Mouse (Mus musculus) liver, adult 2 months (tissue): ENCODE measurements around the gene Pde3b.

Experiments
- CTCF ChIP-seq: fragments of 200-500 bp; IDR thresholded peaks from 2 replicates; pipeline ENCODE4 v1.5.1; 2011; ENCODE audit warnings: low read depth, low read length, control low read depth
- POLR2A ChIP-seq: fragments of 200-500 bp; IDR thresholded peaks from 2 replicates; pipeline ENCODE4 v1.6.1; 2011; ENCODE audit warnings: low read length, control low read depth; ENCODE audit not compliant: insufficient read depth; ENCODE audit errors: extremely low read depth

DNA sequence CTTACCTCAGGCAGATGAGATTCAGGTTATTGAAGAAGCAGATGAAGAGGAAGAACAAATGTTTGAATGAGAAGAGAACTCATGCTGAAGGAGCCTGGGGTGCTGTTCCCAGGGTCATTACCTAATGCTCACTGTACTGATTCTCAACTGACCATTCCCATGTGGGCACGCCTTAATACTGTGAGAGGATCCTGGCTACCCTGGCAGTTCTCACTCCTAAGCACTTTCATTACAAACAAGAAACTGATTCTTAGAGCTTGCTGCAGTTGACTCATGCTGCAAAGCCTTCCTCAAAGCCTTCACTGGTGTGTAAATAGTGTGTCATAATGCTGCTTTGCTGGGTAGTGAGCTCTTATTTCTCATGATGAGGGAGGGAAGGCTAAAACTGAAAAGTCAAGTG lies 121.1 kb downstream of the Pde3b start:
- TF ChIP-seq CTCF, result no peak
- no peak for TF ChIP-seq POLR2A
